Mouse (Mus musculus) adrenal gland, postnatal 14 days (tissue): ENCODE results near the gene Cdh12. TPM values are rescaled to one million over a fixed set of nuclear protein-coding genes. Genes with fewer than 3 reads are reported as not detected.
"Not testable (repeated sequence)": the region's sequence is repeated elsewhere in the genome, so short reads cannot be mapped to it uniquely, and the experiment has no call there.

ENCODE experiments used
- DNase-seq: peaks from one replicate; pipeline ENCODE4 v3.0.0; 2021; ENCODE audit warnings: mixed read lengths
- total RNA-seq: library from RNA; stranded (reverse); gene quantifications from 2 replicates; pipeline ENCODE4 v1.2.3, GENCODE M21; 2021

Gene Cdh12
- total RNA-seq, 1 experiment from 2014 or later: 0.41 TPM

GRCm38 (mm10) chr15:21109889-21110500 is 660.9 kb downstream of the Cdh12 start:
- no peak for DNase-seq

GRCm38 (mm10) chr15:21110874-21111603 is 662.0 kb downstream of the Cdh12 start:
- no peak for DNase-seq

- not testable (repeated sequence) for DNase-seq
These were observed 665.7 kb downstream of the Cdh12 start for GRCm38 (mm10) chr15:21114775-21115174.

DNA sequence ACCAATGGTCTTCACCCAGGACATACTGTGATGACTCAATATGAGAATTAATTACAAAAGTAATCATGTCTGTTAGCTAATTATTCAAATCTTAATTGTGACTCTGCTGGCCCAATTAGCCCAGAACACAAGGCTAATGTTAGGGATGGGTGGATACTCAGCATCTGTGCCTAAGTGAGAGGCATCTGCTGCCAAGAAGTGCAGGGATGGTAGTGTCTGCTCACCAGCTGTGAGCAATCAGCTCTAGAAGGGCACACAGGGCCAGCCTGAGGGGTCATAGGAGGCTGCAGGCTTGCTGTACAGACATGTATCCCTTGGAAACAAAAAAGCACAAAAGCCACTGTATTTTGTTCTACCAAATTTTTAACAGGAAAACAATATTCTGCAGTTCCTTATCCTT is 681.6 kb downstream of the Cdh12 start:
- no peak for DNase-seq

DNA sequence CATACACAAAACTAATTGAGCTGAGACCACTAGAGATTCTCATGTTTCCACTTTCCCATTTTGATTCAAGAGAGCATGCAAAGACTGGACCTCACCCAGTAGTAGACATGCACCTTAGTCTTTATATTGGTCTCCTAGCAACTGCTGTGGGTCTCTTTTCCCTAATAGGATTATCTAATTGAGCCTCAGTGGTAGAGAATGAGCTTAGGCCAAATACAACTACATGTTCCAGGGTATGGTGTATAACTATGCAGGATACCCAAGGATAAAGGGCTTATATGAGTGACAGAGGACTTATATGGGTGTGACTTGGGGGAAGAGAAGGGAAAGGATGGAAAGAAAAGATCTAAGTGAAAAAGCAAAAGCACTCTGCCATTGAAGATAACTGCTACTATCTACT is 683.9 kb downstream of the Cdh12 start:
- DNase-seq: no peak

- peak; percentile 49 for DNase-seq
These were observed 697.8 kb downstream of the Cdh12 start for GRCm38 (mm10) chr15:21146896-21147295.

DNA sequence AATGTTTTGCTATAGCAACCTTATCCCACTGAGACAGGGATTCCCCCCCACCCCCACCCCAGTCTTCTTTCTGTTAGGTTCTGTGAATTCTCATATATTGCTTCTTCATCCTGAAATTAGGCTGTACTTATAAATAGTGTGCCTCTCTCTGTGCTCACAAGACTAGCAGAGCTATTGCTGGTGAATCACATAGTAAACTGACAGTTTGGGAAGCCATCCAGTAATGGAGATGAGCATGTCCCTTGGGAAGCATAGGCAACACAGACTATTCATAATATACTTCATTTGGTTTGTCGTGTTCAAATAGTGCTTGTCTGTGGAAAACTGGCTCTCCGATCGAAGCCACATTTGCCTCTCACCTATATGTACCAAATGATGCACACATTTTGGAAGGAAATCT is 704.5 kb downstream of the Cdh12 start:
- DNase-seq: no peak

GRCm38 (mm10) chr15:21179727-21180126 is 730.7 kb downstream of the Cdh12 start:
- peak; percentile 4 for DNase-seq

DNA sequence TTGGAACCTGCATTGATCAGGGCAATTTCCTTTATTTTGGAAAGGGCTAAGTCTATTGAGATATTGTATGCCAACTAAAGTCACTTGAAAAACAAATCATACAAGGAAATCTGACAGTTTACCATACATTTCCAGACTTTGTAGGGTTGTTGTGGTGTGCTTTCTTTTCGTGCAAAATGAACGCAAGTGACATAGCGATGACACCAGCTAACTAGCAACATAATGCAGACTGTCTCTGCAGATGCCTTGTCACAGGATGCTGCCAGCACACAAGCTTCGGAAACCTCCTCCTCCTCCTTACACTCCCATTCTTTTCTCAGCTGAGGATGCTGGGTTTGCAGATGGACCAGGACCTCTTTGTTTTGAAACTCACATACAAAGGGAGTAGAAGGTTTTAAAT is 731.1 kb downstream of the Cdh12 start:
- DNase-seq: no peak

GRCm38 (mm10) chr15:21185799-21186198 is 736.7 kb downstream of the Cdh12 start:
- no peak for DNase-seq

DNA sequence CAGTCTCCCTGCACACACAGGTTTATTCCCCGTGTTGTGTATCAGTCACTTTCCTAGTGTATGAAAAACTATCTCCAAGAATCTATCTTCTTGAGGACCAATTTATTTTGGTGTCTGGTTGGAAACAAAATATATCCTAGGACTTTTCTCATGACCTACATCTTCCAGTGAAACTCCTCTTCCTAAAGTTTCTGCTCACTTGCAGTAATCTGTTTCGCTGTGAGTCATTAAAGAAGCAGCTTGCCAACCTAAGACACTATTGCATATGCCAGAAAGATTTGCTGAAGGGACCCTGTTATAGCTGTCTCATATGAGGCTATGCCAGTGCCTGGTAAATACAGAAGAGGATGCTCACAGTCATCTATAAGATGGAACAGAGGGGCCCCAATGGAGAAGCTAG is 761.0 kb downstream of the Cdh12 start:
- DNase-seq: not testable (repeated sequence)

DNA sequence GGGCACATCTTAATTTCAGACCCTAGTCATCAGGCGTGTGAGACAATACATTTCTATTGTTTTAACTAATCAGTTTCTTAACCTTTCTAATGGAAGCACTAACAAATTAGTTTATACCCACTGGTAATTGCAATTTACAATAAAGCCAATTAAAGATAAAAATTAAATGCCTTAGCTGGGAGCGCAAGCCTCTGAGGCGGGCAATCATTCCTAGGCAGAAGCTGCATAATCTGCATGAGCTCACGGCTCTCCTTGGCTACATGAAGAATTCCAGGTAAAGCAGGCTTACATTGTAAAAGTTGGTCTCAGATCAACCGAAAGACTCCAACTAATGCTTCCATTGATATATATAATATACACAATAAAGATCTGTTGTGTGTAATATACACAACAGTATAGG is 773.9 kb downstream of the Cdh12 start:
- DNase-seq: no peak

GRCm38 (mm10) chr15:21261318-21261717 is 812.3 kb downstream of the Cdh12 start:
- DNase-seq: no peak

DNA sequence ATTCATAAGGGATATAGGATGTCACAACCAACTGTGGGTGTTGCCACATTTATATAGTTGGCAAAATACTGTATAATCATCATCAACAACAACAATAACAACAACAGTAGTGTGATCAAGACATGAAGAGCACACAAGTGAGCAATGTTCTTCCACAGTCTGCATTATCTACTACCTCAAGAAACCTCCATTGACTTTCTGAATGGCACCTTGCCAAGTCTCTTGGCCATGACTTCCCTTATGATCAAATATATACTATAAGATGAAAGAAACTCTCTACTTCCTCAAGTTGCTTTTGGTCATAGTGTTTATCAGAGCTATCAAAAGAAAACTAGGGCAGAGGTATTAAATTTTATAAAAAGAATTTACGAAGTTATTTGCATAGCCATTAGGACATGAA is 820.8 kb downstream of the Cdh12 start:
- DNase-seq: no peak

GRCm38 (mm10) chr15:21297051-21297450 is 848.0 kb downstream of the Cdh12 start:
- DNase-seq: no peak

DNA sequence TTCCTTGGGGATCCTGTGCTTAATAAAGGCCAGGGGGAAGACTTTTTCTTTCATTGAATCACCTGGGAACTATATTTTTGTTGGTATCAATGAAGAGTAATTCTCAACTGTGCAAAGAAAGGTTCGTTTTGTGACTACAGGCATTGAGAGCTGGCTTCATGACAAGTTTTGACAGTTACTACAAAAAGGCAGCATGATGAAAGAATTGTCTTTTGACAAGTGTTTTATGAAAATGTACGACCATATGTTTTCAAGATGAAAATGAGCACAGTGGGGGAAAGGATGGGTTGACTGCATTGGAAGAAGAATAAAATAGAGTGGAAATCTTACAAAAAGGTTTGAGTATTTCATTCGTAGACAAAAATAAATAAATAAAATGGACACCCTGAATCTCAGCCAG is 866.4 kb downstream of the Cdh12 start:
- no peak for DNase-seq

DNA sequence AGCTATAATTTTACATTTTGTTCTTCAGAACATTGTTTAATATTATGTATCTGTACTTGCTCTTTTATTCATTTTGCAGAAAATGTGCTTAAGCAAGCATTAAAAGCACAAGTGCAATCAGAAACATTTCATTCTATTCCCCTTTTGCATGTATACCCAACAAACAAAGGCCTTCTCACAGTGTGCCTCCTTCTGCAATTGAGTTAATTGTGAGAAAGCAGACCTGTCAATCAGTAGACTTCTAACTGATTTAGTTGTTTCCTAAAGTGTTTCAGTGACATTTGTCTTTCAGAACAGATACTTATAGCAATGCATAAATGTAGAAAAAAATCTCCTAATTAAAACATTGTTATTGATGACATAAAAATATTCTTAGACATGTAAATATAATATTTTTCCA is 894.8 kb downstream of the Cdh12 start:
- no peak for DNase-seq

DNA sequence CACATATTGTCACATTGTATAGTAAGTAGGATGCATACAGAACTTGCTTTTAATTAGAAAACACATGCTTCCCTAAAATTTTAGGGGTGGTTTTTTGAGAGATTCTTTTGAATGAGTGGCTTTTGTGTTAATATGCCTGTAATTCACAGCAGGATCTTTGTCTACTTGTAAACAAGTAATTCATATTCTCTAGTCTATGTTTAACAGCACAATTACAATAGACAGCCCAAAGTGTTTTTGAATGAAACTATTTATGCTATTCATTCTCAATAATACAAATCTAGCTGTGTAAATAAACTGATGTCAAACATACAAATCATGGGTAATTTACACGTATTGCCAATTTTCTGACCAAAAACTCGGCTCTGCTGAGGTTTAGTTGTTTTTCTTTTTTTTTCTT is 895.3 kb downstream of the Cdh12 start:
- no peak for DNase-seq

DNA sequence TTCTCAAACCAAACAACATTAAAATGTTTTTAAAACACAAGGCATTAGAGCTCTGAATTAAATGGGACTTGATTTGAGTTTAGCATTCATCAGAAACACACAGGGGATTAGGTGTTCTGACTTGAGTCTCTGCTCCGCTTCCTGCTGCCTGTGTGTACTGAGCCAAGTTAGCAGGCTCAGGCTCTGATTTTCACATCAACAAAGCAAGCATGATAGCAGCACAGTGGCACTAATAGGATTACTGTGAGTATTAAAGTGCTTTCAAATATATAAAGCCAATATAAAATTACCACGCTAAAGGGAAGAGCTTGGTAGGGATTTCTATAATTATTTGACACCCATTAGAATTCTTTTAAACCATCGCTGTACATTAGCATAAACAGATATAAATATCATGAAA is 895.7 kb downstream of the Cdh12 start:
- no peak for DNase-seq

DNA sequence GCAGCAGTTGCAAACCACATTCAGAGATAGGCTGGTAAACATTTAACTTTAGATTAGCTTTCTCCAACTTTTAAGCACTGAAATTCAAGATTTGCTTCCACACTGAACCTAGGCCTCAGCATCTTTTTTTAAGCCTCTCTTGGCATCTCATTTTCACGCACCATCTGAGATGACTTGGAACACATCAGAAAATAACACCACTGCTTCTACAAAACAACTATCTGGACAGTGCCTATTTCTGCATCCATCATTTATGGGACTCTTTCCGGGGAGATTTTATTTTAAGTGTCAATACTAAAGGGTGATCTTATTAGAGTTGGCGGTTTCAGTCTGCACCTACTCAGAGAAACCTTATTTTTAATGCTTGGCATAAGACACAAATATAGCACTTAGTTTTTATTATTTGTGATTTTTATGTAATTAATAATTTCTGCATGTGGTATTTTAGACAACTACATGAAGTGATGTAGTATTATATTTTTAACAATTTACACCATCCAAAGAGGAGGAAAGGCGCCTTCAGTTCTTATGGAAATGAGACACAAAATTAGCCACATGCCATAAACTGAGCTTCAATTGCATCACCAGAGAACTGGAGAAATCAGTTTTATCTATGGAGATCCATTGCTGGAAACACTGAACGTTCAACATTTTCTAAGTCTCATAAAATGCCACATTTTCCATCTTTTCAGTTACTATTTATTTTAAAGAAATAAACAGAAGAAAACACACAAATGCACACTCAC is 906.5 kb downstream of the Cdh12 start:
- DNase-seq: no peak

- DNase-seq: no peak
These were observed 917.3 kb downstream of the Cdh12 start for GRCm38 (mm10) chr15:21366366-21366765.

DNA sequence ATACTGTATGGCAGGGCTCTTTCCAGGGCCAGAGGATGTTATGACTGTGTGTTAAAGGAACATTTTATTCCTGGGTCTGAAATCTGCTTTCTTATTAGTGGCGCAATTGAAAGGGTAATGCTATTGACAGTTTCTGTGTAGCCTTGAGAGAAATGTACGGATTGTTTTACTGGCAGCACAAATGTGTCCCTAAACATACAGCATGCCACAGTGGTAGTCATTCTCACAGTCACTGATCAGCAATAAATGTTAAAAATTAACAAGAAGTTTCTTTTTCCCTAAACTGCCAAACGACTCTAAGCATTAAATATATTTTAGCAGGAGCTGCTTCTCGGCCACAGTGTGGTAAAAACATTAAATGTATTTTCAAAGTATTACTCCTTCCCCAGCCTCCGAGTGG is 926.4 kb downstream of the Cdh12 start:
- DNase-seq: no peak

DNA sequence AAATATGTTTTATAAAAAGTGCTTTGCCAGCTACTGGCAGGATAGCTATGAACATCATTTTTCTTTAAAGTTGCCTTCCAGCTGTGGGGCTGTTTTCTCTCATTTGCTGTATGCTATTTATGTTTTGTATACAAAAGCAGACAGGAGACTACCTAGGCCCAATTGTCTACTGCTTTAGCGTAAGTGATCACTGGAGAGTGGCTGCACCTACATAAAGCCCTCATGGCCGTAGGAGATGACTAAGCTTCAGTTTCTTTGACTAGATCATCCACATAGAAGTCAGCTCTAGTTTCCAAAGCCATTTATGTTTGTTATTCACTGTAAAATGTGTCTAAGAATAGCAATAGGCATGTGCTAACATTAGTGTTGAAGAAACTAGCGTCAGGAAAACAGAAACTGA is 926.8 kb downstream of the Cdh12 start:
- DNase-seq: no peak

GRCm38 (mm10) chr15:21391442-21391841 is 942.4 kb downstream of the Cdh12 start:
- DNase-seq: not testable (repeated sequence)
